Mouse (Mus musculus): ENCODE data around the gene Boll. TPM values are rescaled to one million over a fixed set of nuclear protein-coding genes. Genes with fewer than 3 reads are reported as not detected.
"Not testable (repeated sequence)": the region's sequence is repeated elsewhere in the genome, so short reads cannot be mapped to it uniquely, and the experiment has no call there.

The Boll gene
- polyA plus RNA-seq, 1 experiment from 2014 or later: not detected

DNA sequence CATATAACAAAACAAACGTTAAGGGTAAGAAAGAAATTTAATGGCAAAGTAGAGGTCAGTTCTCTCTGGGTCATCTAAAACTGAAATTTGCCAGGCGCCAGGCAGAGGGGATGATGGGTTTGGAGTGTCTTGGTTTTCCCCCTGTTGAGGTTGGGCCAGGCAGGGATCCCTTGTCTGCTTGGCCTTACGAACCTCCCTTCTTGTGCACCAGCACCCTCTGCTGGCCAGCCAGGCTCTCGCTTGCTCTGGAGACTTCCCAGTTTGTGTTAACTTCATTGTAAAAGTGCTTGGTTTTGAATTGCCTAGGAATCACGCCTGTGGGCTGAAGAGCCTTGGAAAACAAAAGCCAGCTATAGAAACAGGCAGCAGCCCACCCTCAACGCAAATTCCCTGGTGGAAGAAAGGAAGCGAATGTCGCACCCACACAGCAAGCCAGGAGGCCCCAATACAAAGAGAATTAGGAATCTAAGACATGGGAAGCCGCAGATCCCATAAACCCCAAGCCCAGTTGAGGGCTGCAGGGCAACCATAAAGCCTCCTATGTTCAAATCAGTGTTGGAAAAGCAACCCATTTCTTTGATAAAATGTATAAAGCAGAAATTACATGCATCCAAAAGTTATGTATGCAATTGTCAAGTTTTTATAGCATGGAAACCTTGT is 20.0 kb upstream of the Boll start:
- ChIA-PET CTCF (interaction anchor here (1.0 to 3.7 kb wide), 5 partner anchors 140 to 444 kb away, joined by 3 to 23 read pairs (median 3); no protein-coding TSS in a partner anchor), POLR2A (interaction anchor here (0.6 kb wide), 1 partner anchor 998 kb away, joined by 5 read pairs; no protein-coding TSS in a partner anchor)
- in situ Hi-C loops (cut with MboI; ENCODE audit: low pct_unique_long_range_greater_than_20kb): loop anchor here (5.0 to 25.0 kb wide), 2 partner anchors 141 to 296 kb away; partner anchors contain the start of genes Hspd1 and Hspe1
- DNase-seq (ENCODE audit: low read depth, low spot score): no peak
- H3K27me3 ChIP-seq: no peaks in the 10 kb centered on the region
- ATAC-seq: peak; percentile 90
- TF ChIP-seq CTCF (IDR thresholded peaks at IDR 0.05): peak; percentile 97

DNA sequence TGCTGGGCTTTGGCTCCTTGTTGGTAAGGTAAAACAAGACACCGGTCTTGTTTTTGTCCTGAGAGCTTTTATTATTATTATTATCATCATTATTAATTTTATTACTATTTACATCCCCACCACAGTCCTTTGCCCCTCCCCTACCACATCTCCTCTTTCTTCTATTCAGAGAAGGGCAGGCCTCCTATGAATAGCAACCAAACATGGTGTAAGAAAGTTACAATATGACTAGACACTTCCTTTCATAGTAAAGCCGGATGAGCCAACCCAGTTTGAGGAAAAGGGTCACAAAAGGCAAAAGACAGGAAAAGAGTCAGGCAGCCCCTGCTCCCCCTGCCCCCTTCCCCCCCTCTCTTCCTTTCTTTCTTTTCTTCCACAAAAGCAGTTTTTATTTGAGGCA is 17.3 kb upstream of the Boll start:
- in situ Hi-C loops (cut with MboI; ENCODE audit: low pct_unique_long_range_greater_than_20kb): loop anchor here (5.0 to 25.0 kb wide), 2 partner anchors 138 to 293 kb away; partner anchors contain the start of genes Hspd1 and Hspe1
- DNase-seq (ENCODE audit: low read depth, low spot score): no peak
- ATAC-seq: no peak
- TF ChIP-seq CTCF (IDR thresholded peaks at IDR 0.05): no peak
- POLR2A ChIA-PET: no interaction called here
- CTCF ChIA-PET: interaction anchor here (3.7 kb wide), 1 partner anchor 141 kb away, joined by 23 read pairs; no protein-coding TSS in a partner anchor
- no peaks in the 10 kb centered on the region for H3K27me3 ChIP-seq

DNA sequence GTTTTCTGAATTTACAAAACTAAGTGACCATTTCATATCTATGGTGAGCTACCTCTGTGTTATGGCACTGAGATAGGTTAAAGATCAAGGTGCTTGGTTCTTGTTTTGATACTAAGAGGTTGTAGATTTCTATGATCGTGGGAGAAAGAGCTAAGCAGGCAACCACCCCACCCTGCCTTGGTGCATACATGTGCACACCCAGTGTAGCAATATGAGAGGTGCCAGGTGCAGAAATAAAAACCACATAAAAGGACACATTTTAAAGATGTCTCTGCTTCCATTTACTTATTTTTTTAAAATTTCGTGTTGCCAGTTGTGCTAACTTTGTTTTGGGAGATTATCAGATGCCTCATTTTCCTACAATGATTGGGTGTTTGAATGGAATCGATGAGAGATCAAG is 9.4 kb upstream of the Boll start:
- ATAC-seq (no peak), DNase-seq (ENCODE audit: low read depth, low spot score) (no peak)
- in situ Hi-C loops (cut with MboI; ENCODE audit: low pct_unique_long_range_greater_than_20kb): loop anchor here (25.0 kb wide), 1 partner anchor 1165 kb away; no protein-coding TSS in a partner anchor
- CTCF ChIA-PET: interaction anchor here (0.6 kb wide), 1 partner anchor 1574 kb away, joined by 3 read pairs; no protein-coding TSS in a partner anchor
- POLR2A ChIA-PET: no interaction called here
- peaks cover 15% of the 10 kb centered on the region for H3K27me3 ChIP-seq
- no peak for TF ChIP-seq CTCF (IDR thresholded peaks at IDR 0.05)

DNA sequence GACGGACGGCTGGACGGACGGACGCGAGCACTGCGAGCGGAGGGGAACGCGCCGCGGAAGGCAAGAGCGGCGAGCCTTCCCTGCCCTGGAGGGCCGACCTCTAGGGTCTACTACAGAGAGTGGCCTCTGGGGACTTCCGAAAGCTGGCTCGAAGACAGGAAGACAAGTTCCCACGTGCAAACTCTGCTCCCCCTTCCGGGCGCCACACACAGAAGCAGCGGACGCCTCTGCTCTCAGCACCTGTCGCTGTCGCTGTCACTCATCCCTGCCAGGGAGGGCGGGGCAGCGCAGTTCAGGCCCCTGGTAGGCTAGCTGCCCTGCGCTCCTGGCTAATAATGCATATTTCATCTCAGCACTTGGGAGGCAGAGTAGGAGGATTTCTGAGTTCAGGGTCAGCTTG is 317 bp upstream of the Boll start:
- no peak for TF ChIP-seq CTCF (IDR thresholded peaks at IDR 0.05)
- no peak for ATAC-seq
- peaks cover 38% of the 10 kb centered on the region for H3K27me3 ChIP-seq
- POLR2A ChIA-PET: no interaction called here
- no peak for DNase-seq (ENCODE audit: low read depth, low spot score)
- CTCF ChIA-PET: no interaction called here
- in situ Hi-C loops (cut with MboI; ENCODE audit: low pct_unique_long_range_greater_than_20kb): loop anchor here (25.0 kb wide), 1 partner anchor 1174 kb away; no protein-coding TSS in a partner anchor

DNA sequence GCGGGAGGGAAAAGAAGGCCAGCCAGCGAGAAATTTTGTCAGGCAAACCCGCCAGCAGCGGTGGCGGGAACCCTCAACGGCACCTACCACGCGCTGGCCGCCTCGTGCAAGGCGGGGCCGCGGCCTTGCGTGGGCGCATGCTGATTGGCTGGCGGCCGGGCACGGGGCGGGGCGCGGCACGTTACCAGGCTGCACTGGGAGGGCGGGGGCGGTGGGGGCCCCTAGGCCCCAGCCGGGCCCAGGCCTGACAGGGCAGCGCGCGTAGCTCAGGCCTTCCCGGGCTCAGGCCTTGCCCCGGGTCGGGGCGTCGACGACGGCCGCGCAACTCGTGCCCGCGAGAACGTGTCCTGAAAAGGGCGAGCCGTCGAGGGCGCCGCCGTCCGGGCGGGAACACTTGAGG is 635 bp downstream of the Boll start:
- in situ Hi-C loops (cut with MboI; ENCODE audit: low pct_unique_long_range_greater_than_20kb): loop anchor here (25.0 kb wide), 1 partner anchor 1175 kb away; no protein-coding TSS in a partner anchor
- DNase-seq (ENCODE audit: low read depth, low spot score) (no peak), ATAC-seq (no peak)
- peaks cover 38% of the 10 kb centered on the region for H3K27me3 ChIP-seq
- CTCF ChIA-PET: no interaction called here
- no peak for TF ChIP-seq CTCF (IDR thresholded peaks at IDR 0.05)
- POLR2A ChIA-PET: no interaction called here

DNA sequence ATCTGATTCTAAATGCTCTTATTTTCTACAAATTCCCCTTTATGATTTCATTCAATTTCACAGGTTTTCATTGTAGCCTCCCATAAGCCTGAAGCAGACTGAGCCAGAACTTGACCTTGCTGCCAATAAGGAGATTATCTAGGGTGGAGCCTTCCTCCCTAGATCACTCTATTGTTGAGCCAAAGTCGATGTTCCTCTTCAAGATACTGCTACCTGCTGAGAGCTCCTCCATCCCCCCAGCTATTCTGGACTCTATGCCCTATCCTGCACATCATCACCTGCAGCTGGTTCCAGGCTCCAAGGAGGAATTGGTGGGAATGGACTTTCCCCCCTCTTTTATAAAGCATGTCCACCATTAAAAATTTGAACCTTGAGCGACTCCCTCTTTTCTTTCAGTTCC is 11.4 kb downstream of the Boll start:
- POLR2A ChIA-PET: interaction anchor here (0.6 kb wide), 1 partner anchor 139 kb away, joined by 3 read pairs; no protein-coding TSS in a partner anchor
- DNase-seq (ENCODE audit: low read depth, low spot score); ATAC-seq; CTCF ChIA-PET: not testable (repeated sequence)
- H3K27me3 ChIP-seq: peaks cover 78% of the 10 kb centered on the region
- in situ Hi-C loops (cut with MboI; ENCODE audit: low pct_unique_long_range_greater_than_20kb): loop anchor here (25.0 kb wide), 1 partner anchor 1185 kb away; no protein-coding TSS in a partner anchor

DNA sequence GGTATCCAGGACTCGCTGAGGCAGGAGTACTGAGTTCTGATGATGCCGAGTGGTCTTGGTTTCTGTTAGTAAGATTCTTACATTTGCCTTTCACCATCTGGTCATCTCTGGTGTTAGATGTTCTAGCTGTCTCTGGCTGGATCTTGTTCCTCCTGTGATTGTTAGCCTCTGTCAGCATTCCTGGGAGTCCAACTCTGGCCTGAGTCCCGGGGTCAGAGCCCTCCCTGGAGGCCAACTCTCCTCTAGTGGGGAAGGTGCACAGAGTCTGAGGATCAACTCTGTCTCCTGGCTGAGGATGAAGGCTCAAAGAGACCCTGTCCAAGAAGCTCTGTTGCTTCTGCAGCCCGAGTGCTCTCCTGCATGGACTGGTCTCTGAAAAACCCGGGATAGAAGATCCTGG is 37.8 kb downstream of the Boll start:
- CTCF ChIA-PET, POLR2A ChIA-PET: not testable (repeated sequence)

DNA sequence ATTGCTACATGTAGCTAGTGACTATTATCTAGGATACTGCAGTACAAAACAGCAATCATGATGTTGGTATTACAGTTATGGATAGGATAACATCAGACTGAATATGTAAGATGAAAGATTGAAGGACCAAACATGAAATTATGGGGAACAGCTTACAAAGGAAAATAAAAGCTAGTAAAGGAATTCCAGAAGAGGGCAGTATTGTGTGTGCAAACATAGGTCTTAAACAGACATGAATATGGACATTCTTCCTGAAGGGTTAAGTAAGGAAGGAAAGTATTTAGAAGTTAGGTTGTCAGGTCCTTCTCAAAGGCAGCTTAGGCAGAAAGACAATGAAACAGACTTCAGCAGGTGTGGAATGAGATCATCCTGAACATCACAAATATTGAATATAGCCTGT is 62.2 kb downstream of the Boll start:
- ATAC-seq (no peak), DNase-seq (ENCODE audit: low read depth, low spot score) (no peak)
- TF ChIP-seq CTCF (IDR thresholded peaks at IDR 0.05): peak; percentile 55
- CTCF ChIA-PET: interaction anchor here (1.0 to 1.1 kb wide), 2 partner anchors 16 to 62 kb away, joined by 3 read pairs; no protein-coding TSS in a partner anchor
- in situ Hi-C loops (cut with MboI; ENCODE audit: low pct_unique_long_range_greater_than_20kb): no loop called here
- POLR2A ChIA-PET: no interaction called here
- H3K27me3 ChIP-seq: peaks cover 68% of the 10 kb centered on the region

More for the DNA sequence above, 37.8 kb downstream of the Boll start:
- DNase-seq (ENCODE audit: low read depth, low spot score); in situ Hi-C loops (cut with MboI; ENCODE audit: low pct_unique_long_range_greater_than_20kb); ATAC-seq: not testable (repeated sequence)
- peaks cover 41% of the 10 kb centered on the region for H3K27me3 ChIP-seq

DNA sequence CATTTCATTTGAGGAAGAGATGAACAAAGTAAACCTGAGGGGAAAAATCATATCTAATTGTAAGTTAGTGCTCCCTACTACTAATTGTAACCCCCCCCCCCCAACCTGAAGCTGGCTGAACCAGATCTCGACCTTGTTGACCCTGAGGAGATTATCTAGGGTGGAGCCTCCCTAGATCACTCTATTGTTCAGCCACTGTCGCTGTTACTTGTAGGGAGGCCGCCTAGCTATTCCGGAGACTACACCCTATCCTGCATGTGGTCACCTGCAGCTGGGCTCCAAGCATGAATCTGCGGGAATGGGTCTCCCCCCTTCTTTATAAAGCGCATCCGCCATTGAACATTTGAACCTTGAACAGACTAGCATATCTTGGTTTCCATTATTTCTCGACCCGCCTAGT is 84.2 kb downstream of the Boll start:
- no peak for TF ChIP-seq CTCF (IDR thresholded peaks at IDR 0.05)
- DNase-seq (ENCODE audit: low read depth, low spot score): no peak
- H3K27me3 ChIP-seq: peaks cover 28% of the 10 kb centered on the region
- in situ Hi-C loops (cut with MboI; ENCODE audit: low pct_unique_long_range_greater_than_20kb): no loop called here
- CTCF ChIA-PET: no interaction called here
- no peak for ATAC-seq
- POLR2A ChIA-PET: no interaction called here

DNA sequence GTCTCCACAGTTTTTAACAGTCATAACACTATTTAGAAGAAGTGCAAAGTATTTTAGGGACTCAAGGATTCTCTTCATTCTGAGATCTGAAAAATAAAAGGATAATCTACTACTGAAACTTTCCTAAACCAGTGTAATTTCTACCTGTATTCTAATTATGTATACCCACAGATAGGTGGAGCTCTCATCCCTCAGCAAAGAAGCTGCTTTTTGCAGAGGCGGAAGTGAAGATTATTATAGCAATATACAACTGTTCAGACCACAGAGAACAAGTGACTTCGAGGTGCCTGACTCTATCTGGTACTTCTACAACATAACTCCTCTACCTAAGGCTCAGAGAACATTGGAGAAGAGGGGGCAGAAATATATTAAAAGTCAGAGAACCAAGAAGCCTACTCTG is 97.8 kb downstream of the Boll start:
- ChIA-PET CTCF (interaction anchor here (1.1 kb wide), 1 partner anchor 570 kb away, joined by 4 read pairs; no protein-coding TSS in a partner anchor), POLR2A (no interaction called here)
- DNase-seq (ENCODE audit: low read depth, low spot score) (no peak), ATAC-seq (no peak)
- in situ Hi-C loops (cut with MboI; ENCODE audit: low pct_unique_long_range_greater_than_20kb): no loop called here
- peak; percentile 42 for TF ChIP-seq CTCF (IDR thresholded peaks at IDR 0.05)
- H3K27me3 ChIP-seq: peaks cover 3% of the 10 kb centered on the region

DNA sequence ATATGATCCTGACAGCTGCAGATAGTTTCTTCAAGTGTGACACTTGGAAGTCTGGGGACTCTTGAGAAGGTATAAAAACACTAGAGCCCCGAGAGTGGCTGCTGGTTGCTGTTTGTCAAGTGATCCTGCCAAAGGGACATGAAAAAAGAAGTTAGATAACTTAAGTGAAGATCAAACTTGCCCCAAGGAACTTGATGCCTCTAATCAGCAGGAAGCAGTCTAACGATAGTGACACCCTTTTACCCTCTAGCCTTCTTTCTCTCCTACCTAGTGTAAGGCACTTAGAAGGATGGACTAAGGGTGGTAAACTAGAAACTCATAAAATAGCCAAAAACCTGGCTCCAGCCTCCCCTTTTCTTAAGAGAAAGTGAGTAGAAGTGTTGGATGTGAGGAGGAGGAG is 98.9 kb downstream of the Boll start:
- no peak for TF ChIP-seq CTCF (IDR thresholded peaks at IDR 0.05)
- in situ Hi-C loops (cut with MboI; ENCODE audit: low pct_unique_long_range_greater_than_20kb): no loop called here
- ATAC-seq: no peak
- H3K27me3 ChIP-seq: no peaks in the 10 kb centered on the region
- DNase-seq (ENCODE audit: low read depth, low spot score): no peak
- CTCF ChIA-PET: no interaction called here
- POLR2A ChIA-PET: no interaction called here

Data from Patski (cell line).